Mouse (Mus musculus) CD4-positive, CD25-positive, alpha-beta regulatory T cell, adult 9 weeks (primary cell): ENCODE data around the gene Cd52. TPM values are rescaled to one million over a fixed set of nuclear protein-coding genes. Genes with fewer than 3 reads are reported as not detected.

Experiments
- polyA plus RNA-seq: library from polyadenylated mRNA; unstranded; fragments of 100-300 nt; shearing (Covaris generic); gene quantifications from one replicate; pipeline ENCODE4 v1.2.1, GENCODE M21; 2017

The Cd52 gene
- 3,141 TPM for polyA plus RNA-seq

GRCm38 (mm10) chr4:134094923-134095547 lies at the start of gene Cd52:
Cd52 (minus strand) TSS chr4:134095082.

GRCm38 (mm10) chr4:134128221-134128982 lies 33.5 kb upstream of the Cd52 start, which contains the start of gene Sh3bgrl3:
Sh3bgrl3 (minus strand) TSS chr4:134128789.

GRCm38 (mm10) chr4:134101979-134102741 lies 7.3 kb upstream of the Cd52 start, which contains the start of gene Ubxn11:
Ubxn11 (plus strand) TSS chr4:134102570.

GRCm38 (mm10) chr4:134060135-134060865 lies 34.6 kb downstream of the Cd52 start, which contains the start of gene Crybg2:
Crybg2 (plus strand) TSS chr4:134060815.

DNA sequence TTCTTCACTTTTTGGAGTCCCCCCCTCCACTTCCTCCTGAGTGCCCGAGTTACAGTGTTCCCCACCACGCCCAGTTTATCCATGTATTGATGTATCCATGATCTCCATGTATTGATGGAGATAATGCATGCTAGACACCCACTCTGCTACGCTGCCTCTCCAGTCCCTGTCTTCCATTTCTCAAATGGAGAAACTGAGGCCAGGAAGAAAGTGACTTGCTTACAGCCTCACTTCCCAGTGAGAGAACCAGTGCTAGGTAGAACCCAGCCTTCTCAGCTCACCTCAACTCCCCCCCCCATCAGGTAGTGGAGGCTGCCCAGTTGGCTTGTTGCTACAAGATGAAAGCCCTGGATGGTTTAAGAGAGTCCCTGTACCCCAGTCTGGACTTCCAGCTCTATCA lies 41.3 kb downstream of the Cd52 start, which contains the start of gene Zfp683:
Gene Zfp683, plus strand, starts transcription at position 301 of the 400 bp plus-strand sequence.

Other genes with a start within 250 kb of the Cd52 start
- gene Rps6ka1, start 207.3 kb downstream of the Cd52 start, polyA plus RNA-seq, result 263 TPM
- gene Hmgn2, start 126.4 kb downstream of the Cd52 start, polyA plus RNA-seq, result 443 TPM
- gene Dhdds, start 94.2 kb downstream of the Cd52 start, polyA plus RNA-seq, result 37.9 TPM
- gene Lin28a, start 76.2 kb downstream of the Cd52 start, polyA plus RNA-seq, result not detected
- gene Zfp683, start 41.2 kb downstream of the Cd52 start, polyA plus RNA-seq, result 2.1 TPM
- 18.0 TPM for gene Crybg2, start 34.3 kb downstream of the Cd52 start, polyA plus RNA-seq
- gene Ubxn11, start 7.5 kb upstream of the Cd52 start, polyA plus RNA-seq, result 57.8 TPM
- gene Sh3bgrl3, start 33.7 kb upstream of the Cd52 start, polyA plus RNA-seq, result 1,589 TPM
- 73.8 TPM for gene Cep85, start 92.0 kb upstream of the Cd52 start, polyA plus RNA-seq
- gene Gm7534, start 107.9 kb upstream of the Cd52 start, polyA plus RNA-seq, result not detected
- gene Catsper4, start 132.3 kb upstream of the Cd52 start, polyA plus RNA-seq, result not detected
- gene Cnksr1, start 143.3 kb upstream of the Cd52 start, polyA plus RNA-seq, result not detected
- gene E130218I03Rik, start 148.6 kb upstream of the Cd52 start, polyA plus RNA-seq, result 4.7 TPM
- gene Zfp593, start 150.5 kb upstream of the Cd52 start, polyA plus RNA-seq, result 12.8 TPM
- gene Gm30191, start 151.9 kb upstream of the Cd52 start, polyA plus RNA-seq, result not detected
- gene Grrp1, start 159.0 kb upstream of the Cd52 start, polyA plus RNA-seq, result not detected
- 22.7 TPM for gene Pdik1l, start 192.8 kb upstream of the Cd52 start, polyA plus RNA-seq
- not detected for gene Trim63, start 220.0 kb upstream of the Cd52 start, polyA plus RNA-seq
- 0.52 TPM for gene Slc30a2, start 248.1 kb upstream of the Cd52 start, polyA plus RNA-seq